Mouse (Mus musculus): ENCODE results near the gene Arhgef11.
A peak's percentile ranks its signal among the peaks of the same experiment; 100 is the strongest.

Arhgef11 gene

GRCm38 (mm10) chr3:87763683-87764289, 146.4 kb downstream of the Arhgef11 start:
- peak; percentile 79 for DNase-seq

DNA sequence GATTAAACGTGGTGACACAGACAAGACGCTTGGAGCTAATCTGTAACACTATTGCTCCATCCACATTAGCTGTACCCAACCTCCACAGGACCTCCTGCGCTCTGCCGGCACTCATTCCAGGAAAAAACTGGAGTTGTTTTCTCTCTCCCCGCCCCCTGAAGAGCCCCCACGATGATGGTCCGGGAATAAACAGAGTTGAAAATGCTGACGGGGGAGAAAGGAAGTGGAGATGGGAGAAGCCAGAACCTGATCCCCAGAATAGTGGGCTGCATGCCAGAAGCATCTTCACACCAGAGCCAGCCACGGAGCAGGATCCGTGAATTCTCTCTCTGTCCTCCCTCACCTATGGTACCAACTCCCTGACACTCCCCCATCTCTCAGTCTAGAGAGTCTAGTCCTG, 147.1 kb downstream of the Arhgef11 start:
- peak; percentile 30 for DNase-seq

GRCm38 (mm10) chr3:87765091-87765490, 147.7 kb downstream of the Arhgef11 start:
- DNase-seq, result peak; percentile 68

- DNase-seq, result no peak
Observed at GRCm38 (mm10) chr3:87765631-87766283, 148.4 kb downstream of the Arhgef11 start.

GRCm38 (mm10) chr3:87766284-87766667, 148.9 kb downstream of the Arhgef11 start:
- DNase-seq, result no peak

GRCm38 (mm10) chr3:87767764-87768163, 150.4 kb downstream of the Arhgef11 start:
- peak; percentile 73 for DNase-seq

DNA sequence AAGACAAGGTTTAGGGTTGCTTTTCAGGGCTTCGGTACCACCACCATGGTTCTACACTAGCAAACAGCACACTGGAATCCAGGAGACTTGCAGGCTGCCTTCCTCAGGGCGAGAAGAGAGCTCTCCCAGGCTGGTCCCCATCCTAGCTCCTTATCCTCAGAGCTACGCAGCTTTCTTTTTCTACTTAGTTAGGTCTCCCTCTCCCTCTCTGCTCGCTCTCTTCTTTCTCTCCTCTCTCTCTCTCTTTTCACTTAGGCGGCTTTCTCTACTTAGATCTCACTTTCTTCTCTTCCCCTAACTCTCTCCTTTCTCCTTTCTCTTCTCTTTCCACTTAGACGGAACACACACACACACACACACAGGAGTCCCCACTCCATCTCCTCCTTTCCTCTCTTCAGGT, 151.1 kb downstream of the Arhgef11 start:
- DNase-seq, result no peak

GRCm38 (mm10) chr3:87768844-87769243, 151.5 kb downstream of the Arhgef11 start:
- peak; percentile 89 for DNase-seq

DNA sequence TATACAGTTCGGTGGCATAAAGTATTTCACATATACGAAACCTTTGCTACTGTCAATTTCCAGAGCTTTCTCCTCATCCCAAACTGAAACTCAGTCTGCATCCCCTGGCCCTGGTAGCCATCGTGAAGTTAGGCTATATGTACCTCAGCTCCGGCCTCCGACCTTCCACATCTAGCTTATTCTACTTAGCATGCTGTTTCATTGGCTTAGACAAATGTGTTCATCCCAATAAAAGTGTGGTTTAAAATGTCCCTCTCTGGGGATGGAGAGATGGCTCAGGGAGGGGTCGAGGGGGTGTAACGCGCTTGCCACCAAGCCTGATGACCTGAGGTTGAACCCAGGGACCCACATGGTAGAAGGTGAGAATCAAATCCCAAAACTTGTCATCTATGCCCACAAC, 152.1 kb downstream of the Arhgef11 start:
- DNase-seq, result no peak

GRCm38 (mm10) chr3:87770280-87770679, 152.9 kb downstream of the Arhgef11 start:
- peak; percentile 74 for DNase-seq

DNA sequence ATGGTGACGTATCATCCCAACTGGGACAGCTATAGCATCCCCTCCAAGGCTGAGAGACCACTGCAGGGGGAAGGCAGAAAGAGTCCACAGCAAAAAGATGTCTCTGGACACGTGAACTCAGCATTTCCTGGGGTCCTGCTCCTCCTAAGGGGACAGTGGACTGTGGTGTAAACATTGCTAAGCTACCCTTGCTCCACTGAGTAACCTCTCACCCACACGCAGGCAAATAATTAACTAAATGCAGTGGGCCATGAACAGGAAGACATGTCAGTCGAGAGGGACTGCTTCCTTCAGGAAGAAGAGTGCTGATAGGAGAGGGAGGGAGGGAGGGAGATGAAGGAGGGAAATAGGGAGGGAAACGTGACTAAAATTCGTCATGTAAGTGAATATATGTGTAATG, 153.7 kb downstream of the Arhgef11 start:
- DNase-seq, result peak; percentile 90

DNA sequence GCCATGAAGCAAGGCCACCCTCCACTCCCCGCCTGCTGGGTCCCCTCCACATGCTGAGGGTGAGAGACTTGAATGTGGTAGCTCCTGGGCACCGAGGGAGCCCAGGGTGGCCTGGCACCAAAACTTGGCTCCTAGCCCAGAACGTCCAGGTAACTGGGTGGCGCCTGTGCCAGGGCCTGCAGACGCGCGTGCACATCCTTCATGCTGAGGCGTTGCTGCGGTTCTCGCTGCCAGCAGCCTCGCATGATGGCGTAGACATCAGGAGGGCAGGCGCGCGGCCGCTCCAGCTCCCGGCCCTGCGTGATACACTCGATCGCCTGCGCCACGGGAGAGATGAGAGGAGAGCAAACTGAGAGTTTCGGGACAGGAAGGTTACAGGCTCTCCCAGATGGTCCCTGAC, 160.9 kb downstream of the Arhgef11 start:
- peak; percentile 28 for DNase-seq

DNA sequence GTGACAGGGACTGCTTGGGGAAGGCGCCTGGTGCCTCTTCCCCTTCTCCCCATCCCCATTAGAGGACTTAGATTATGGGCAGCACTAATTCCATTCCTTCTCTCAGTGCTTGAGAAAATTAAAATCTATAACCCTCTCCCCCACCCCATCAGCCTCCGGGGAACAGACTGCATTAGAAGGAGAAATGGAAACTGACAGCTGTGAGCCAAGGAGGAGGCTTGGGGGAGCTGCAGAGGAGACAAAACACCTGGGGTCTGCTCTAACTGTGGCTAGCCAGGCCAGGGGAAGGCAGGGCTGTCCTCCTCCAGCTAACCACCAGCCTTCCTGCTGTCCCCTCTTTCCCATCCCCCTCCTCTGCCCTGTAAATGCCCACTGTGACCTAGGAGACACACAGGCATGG, 161.7 kb downstream of the Arhgef11 start:
- DNase-seq, result no peak

DNA sequence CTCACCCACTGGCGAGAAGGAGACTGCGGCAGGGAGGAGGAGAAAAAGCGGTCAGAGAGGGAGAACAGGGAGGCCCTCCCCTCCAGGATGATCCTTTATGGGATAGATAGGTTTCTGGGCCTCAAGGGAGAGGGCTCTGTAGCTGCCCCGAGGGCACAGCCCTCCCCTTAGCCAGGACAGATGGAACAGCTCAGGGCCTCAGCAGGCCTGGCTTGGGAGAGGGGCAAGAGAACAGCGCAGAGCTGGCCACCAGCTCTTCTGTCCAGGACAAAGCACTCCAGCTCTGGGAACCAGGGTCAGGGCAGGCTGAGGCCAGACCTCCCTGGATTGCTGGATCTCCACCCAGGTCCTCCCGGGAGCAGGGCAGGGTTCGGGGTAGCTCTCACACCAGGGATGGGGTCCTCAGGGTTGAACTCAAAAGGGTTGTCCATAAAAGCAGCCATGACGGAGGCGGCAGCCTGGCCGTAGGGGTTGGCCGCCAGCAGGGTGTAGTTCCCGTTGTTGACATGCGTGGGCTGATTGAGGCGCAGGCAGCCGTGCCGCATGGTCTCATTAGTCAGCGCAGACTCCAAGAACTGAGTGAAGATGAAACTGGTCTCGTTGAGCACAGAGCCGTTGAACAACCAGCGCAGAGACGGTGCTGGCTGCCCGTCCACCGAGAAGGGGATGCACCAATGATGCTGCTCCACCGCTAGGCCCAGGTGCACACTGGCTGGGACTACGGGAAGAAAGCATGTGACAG, 166.1 kb downstream of the Arhgef11 start:
- DNase-seq, result no peak

DNA sequence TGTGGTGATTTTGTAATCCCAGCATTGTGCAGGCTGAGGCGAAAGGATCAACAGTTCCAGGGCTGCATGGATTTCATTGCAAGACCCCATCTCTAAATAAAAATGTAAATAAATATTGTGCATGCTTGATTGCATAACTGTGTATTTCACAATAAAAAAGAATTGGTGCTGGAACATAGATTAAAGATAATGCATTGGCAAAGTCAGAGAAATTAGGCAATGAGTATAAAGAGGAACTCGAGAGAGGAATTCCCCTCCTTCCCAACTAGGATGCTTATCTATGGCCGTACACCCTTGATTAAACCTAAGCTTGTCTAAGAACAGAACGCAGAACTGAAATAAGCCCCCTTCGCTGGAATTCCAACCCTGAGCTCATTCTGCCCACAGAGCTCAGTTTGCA, 167.8 kb downstream of the Arhgef11 start:
- DNase-seq, result no peak

DNA sequence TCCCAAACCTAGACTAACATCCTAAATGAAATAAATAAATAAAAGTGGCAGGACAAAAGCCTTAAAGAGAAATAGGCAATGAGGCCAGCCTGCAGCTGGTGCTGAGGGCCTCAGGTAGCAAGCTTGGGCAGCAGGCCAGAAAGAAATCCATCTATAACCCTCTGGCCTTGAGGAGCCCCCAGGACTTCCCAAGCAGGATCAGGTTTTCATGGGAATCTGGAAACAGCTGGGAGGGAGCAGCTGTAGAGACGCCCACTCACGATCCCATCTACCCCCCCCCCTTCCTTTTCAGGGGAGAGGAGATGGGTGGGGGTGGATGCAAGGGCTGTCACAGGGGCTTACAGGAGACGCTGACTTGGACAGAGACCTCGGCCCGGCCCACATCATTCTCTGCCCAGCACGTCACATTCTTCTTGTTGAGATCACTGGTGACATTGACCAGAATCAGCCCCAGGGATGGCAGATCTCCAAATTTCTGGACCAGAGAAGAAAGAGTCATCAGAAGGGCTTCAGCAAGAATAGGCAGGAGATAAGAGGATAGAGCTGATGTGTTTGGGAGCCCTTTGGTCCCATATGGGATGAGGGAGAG, 168.4 kb downstream of the Arhgef11 start:
- DNase-seq, result no peak

Data from kidney, adult 9 months (tissue).